Mouse (Mus musculus) E14TG2a.4 (cell line): ENCODE measurements around the gene Gm10642.

Experiments
- CTCF ChIP-seq: conservative IDR thresholded peaks from 2 replicates; pipeline ENCODE4 v1.5.1; 2014; ENCODE audit warnings: low read length
- POU5F1 ChIP-seq: IDR thresholded peaks from 2 replicates; pipeline ENCODE4 v1.6.1; 2014; ENCODE audit warnings: low read length, borderline replicate concordance

DNA sequence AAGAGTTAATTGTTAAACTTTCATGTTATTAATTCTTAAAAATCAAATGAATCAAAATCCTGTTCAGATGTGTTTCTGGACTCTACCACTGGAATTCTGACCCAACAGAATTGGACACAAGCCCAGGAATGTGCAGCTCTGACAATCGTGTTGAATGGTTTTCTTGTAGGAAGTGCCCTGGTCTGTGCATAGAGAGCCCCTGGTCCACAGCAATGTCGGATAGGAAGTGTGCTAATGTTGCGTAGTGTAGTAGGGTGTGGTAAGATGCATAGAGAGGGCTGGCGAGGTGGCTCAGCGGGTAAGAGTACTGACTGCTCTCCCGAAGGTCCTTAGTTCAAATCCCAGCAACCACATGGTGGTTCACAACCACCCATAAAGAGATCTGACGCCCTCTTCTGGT, 10.8 kb downstream of the Gm10642 start:
- TF ChIP-seq CTCF = no peak
- no peak for TF ChIP-seq POU5F1
